Mouse (Mus musculus) A20 (cell line): ENCODE results near the gene Aldh3a2.
A peak's percentile ranks its signal among the peaks of the same experiment; 100 is the strongest.

Source experiments
- DNase-seq: peaks from one replicate; pipeline ENCODE4 v3.0.0-alpha.2; 2011; ENCODE audit warnings: low read depth, low spot score

The Aldh3a2 gene

DNA sequence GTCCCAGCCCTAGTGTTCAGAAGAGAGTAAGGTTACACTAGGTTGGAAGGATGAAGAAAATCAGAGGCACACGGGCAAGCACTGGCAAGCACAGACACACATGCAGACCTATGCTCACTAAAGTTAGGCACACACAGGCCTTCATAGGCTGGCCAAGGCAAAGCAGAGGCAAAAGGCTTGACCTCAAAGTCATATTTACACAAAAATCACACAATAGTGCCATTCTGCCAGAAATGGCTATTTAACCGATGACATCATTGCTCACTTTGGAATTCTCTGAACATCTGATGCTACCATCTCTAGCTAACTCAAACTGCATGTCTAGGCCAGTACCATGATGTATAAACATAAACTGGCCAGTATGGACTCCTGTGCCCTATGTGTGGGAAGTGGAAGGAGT is 6.7 kb upstream of the Aldh3a2 start:
- DNase-seq = no peak

- DNase-seq = no peak
Measured at GRCm38 (mm10) chr11:61271612-61272011, 4.3 kb upstream of the Aldh3a2 start.

DNA sequence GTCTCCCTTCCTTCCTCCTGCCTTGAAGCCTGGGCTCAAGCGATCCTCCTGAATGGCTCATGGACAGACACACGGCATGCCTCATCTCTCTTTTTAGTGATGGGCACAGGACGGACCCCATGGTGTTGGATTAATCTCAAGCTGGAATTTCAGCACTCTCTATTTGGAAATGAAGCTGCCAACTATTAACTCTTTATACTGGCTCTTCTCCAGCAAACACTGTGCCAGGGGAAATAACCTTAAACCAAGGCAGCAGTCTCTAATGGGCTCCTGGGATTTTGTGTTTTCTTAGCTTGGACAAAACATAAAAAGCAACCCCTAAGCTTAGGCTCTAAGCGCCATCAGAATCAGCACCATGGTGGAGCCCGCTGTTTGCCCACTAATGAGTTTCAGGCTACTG is 3.1 kb upstream of the Aldh3a2 start:
- no peak for DNase-seq

GRCm38 (mm10) chr11:61268626-61269349 is 1.5 kb upstream of the Aldh3a2 start:
- DNase-seq = no peak

DNA sequence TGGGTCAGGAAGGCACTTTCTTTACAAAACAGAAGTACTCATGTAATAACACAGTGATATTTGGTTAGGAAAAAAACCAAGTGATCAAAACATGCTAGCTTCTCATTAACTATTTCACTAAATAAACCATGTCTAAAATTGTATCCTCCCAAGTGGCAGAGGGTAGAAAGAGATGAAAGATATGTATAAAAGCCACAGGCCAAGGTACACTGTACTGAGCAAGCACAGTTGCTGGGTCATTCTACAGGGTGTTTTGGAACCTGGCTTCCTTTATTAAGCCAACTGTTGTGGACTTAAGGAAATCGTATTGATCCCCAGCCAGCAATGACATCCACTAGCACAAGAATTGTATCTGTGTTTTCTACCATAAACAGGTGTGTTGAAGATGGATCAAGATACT is 3.4 kb downstream of the Aldh3a2 start:
- no peak for DNase-seq

GRCm38 (mm10) chr11:61262516-61262915 is 4.7 kb downstream of the Aldh3a2 start:
- DNase-seq = no peak

DNA sequence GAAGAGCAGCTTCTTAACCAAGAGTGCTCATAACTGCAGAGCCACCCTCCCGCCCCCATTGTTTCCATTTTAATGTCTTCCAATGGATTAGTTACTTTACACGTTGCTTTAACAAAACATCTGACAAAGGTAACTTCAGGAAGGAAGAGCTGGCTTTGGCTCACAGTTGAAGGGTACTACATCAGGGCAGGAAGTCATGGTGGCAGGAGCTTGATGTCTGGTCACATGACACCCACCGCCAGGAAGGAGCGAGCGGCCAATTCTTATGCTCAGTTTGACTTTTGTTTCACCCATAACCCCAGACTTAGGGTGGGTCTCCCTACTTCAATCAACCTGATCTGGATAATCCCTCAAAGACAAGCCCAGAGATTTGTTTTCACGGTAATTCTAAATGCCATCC is 8.2 kb downstream of the Aldh3a2 start:
- DNase-seq = no peak

- DNase-seq = no peak
Measured at GRCm38 (mm10) chr11:61252807-61253206, 14.5 kb downstream of the Aldh3a2 start.

GRCm38 (mm10) chr11:61251741-61252140 is 15.5 kb downstream of the Aldh3a2 start:
- no peak for DNase-seq

DNA sequence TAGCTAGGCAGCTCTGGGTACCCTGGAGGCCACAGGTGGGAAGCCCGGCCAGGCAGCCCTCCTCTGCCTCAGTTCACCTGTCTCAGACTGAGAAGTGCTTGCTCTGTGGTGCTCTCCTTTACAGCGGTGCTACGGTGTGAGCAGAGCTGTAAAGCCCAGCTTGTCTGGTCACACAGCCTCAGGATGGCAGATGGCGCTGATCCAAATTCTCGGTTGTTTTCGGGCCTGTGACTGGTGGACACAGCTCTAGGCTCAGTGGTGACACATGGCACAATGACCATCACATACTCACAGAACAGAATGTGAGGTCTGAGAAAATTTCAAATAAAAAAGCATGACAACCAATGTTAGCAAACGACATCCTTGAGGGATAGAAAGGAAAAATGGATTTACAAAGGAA is 22.9 kb downstream of the Aldh3a2 start:
- no peak for DNase-seq

- no peak for DNase-seq
Measured at GRCm38 (mm10) chr11:61236015-61236414, 31.2 kb downstream of the Aldh3a2 start.

GRCm38 (mm10) chr11:61234174-61234573 is 33.1 kb downstream of the Aldh3a2 start:
- no peak for DNase-seq

- DNase-seq = peak; percentile 83
Measured at GRCm38 (mm10) chr11:61231329-61231728, 35.9 kb downstream of the Aldh3a2 start.

DNA sequence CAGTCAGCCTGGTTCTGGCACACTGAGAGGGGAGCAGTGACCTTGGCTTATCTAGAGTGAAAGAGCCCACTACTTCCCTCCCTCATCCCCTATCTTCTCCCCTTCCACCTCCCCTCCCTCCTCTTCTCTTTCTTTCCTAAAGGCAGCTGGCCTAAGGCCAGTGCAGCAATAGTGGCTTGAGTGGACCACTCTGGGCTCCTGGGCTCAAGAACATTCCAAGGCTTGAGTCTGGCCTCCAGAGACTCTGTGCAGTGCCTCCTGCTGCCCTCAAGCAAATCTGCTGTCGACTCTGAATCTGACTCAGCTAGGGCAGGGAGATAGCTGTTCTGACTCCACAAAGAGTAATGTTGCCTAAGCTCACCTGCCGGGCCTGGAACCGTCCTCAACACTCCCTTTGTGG is 38.9 kb downstream of the Aldh3a2 start:
- DNase-seq = no peak

DNA sequence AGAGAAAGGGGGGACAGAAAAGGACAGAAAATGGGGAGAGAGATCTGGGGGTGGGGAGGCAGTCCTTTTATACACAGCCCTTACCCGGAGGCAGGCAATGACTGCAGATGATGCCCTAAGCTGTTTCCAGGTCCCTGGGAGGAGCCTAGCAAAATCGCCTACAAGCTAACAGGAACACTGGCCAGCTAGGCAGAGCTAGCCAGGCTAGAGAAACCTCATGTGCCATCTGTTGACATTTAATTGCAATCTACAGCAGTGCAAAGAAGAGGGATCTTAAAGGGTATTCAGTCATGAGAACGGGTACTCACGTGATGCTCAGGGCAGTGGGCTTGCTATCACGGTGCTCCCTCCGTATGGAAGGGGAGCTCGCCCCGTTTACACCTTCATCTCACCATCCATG is 39.4 kb downstream of the Aldh3a2 start:
- no peak for DNase-seq

- DNase-seq = no peak
Measured at GRCm38 (mm10) chr11:61225941-61226412, 41.3 kb downstream of the Aldh3a2 start.

DNA sequence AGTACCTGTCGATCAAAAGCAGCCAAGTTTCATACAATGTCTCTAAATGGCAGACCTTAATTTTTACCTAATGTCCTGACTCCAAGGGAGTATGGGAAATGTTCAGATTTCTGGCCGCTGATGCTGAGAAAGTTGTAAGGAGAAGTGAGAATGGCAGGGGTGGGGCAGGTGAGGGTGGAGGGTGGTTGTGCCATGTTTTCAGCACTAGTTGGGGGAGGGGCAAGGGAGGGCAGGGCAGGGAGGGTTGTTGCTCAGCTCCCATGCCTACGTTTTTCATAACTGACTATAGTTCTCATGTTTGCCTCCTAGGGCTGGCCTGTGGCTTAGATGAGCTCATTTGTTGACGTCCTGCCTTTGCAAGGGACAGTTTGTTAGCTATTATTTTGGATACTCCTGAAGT is 41.8 kb downstream of the Aldh3a2 start:
- peak; percentile 66 for DNase-seq

DNA sequence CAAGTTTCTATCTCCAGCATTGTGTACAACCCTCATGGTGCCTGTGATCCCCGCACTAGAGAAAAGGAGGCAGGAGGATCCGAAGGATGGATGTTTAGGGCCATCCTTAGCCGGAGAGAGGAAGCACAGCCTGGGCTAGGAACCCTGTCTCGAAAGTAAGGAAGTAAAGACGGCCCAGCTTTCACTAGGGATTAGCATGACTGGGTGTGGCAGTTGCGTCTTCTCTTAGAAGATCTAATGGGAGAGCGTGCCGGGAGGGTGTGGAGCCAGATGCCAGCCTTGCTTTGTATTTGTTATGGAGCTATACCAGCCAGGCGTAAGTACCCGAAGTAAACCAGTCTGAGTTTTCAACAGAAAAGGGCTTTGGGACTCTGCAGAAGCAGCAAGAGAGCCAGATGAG is 42.4 kb downstream of the Aldh3a2 start:
- DNase-seq = no peak

DNA sequence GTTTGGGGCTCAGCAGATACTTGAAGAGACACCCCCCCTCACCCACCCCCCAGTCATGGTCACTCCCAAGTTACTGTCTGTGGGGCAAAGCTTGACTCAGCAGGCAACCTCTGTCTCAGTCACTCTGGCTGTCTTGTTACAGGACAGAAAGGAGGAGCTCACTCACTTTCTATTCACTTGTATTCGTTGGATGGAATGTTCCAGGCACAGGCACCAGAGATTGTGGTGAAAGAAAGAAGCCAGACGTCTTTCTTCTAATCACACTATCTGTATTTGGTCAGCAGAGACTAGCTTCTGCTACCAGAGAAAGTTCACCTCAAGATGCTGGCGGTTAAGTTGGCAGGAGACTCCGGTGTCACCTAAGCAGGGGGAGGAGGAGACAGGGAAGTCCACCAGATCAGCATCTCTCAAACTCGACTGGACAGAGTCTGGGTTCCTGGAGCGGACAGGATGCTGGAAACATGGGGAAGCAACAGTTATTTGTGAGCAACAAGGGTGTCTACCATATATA is 43.0 kb downstream of the Aldh3a2 start:
- no peak for DNase-seq

DNA sequence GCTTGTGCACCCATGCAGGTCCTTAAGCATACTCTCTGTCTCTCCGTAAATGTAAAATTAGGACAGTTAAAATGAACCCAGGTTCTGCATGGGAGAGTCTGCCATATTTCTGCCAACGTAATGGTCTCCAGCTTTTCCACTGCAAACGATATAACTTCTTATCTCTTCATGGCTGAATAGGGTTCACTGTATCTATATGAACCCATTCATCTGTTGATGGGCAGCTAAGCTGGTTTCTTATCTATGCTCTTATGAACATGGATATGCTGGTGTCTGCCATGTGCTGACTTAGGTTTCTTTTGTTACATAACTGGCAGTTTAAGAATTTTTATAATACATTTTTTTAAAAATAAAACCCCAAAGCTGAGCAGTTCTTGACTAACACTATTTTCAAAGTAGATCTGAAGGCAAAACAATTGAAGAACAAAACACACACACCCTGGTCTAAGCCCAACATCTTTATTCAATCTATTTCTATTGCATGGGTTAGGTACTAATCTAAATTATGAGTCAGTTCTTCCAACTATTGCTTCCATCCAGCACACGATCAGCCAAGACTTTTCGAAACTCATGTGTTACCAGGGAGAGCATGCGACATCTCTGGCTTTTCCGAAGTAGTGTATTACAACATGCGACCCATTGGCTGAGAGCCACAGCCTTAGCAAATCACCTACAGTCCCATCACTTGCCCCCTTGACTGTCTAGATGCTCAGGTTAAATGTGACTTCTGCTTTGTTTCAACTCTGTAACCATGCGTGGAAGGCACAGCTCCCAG is 44.1 kb downstream of the Aldh3a2 start:
- no peak for DNase-seq

DNA sequence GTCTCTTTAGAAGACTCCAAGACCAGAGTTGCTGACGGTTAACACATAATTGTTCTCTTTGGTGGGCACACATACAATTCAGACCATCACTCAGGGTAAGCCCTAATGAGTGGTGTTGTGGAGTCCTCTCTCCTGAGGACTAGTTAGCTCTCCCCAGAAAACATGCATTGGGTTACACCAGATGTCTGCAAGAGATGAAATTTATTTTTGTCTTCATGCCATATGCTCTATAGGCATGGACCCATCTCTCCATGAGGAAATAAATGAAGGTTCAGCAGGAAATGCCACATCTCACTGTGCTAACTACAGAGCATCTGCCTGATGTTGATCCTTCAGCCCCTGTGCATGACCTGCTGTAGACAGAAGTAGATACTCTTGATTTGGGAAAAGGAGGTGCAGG is 45.3 kb downstream of the Aldh3a2 start:
- DNase-seq = no peak

DNA sequence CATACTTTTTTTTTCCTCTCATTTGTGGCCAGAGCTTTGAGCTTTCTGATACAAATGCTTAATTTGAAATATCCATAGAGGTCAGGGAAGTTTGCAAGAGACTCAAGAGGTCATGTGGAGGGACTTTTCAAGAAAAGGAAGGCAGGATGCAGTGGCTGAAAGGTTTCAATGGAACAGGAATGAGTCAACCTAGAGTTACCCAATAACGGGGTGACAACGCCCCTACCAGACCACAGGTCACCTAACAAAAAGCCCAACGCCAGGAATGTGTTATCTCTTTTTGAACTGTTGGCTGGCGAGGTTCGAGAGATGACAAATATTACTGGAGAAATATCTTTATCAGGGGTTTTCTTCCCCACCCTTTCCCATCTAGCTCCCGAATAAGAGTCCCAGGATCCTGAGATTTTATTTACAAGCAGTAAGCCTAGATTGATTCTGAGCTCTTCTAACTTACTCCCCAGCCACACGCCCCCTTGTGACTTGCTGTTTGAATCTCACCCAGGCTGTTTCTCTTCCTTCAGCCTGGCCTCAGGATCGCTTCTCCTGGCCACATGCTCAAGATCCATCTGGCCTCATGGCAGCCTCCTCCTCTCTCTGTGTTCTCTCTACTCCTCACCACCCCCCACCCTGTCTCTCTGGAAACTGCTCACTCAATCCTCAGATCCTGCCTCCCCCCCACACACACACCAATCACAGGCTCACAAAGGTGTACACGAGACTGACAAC is 46.9 kb downstream of the Aldh3a2 start:
- peak; percentile 21 for DNase-seq
